Mouse (Mus musculus) forebrain, embryonic 14.5 days (tissue): ENCODE measurements at regions not wholly inside any gene's neighbourhood (a gene's known extent, or its start where the extent isn't known, plus 50 kb on each side); places are given as distances from the start of the nearest gene placed in this dataset.

ENCODE experiments used
- ATAC-seq: fragments of 200-750 bp; cut with Nextera tagmentation; 2 replicates; pipeline ENCODE4 v1.8.0; 2017; ENCODE audit warnings: mild to moderate bottlenecking, moderate library complexity
- DNase-seq: peaks from one replicate; pipeline ENCODE4 v3.0.0-alpha.2; 2015; ENCODE audit warnings: low spot score
- H3K27ac ChIP-seq: fragments of 300-500 bp; sonication (generic); 2 replicates; pipeline ENCODE4 v1.5.1; 2014; ENCODE audit warnings: low read depth, mild to moderate bottlenecking, control low read depth, low read length, moderate library complexity
- H3K27me3 ChIP-seq: fragments of 300-500 bp; sonication (generic); replicated peaks from 2 replicates; pipeline ENCODE4 v1.6.1; 2014; ENCODE audit warnings: low read length, control low read depth, mixed read lengths; ENCODE audit not compliant: control insufficient read depth, insufficient read depth
- H3K36me3 ChIP-seq: fragments of 300-500 bp; sonication (generic); 2 replicates; pipeline ENCODE4 v1.6.1; 2014; ENCODE audit warnings: low read length, control low read depth; ENCODE audit not compliant: control insufficient read depth, insufficient read depth
- H3K4me1 ChIP-seq: fragments of 300-500 bp; sonication (generic); 2 replicates; pipeline ENCODE4 v1.6.1; 2014; ENCODE audit warnings: antibody characterized with exemption, low read length, control low read depth; ENCODE audit not compliant: control insufficient read depth, insufficient read depth
- H3K4me2 ChIP-seq: fragments of 300-500 bp; sonication (generic); 2 replicates; pipeline ENCODE4 v1.6.1; 2014; ENCODE audit warnings: mild to moderate bottlenecking, control low read depth, low read length
- H3K4me3 ChIP-seq: fragments of 300-500 bp; sonication (generic); 2 replicates; pipeline ENCODE4 v1.5.1; 2014; ENCODE audit warnings: low read depth, low read length, control low read depth
- H3K9ac ChIP-seq: fragments of 300-500 bp; sonication (generic); 2 replicates; pipeline ENCODE4 v1.6.1; 2014; ENCODE audit warnings: mild to moderate bottlenecking, low read length, control low read depth, moderate library complexity
- H3K9me3 ChIP-seq: fragments of 300-500 bp; sonication (generic); replicated peaks from 2 replicates; pipeline ENCODE4 v1.6.1; 2016; ENCODE audit warnings: low read length, control low read depth, mixed read lengths; ENCODE audit not compliant: control insufficient read depth
- WGBS: fragments of 180-500 bp; shearing (Covaris S2); extraction: QIAGEN DNeasy Blood & Tissue Kit; methylation state at CpG from one replicate; pipeline ENCODE4 v1.1.7; 2014; 5-methylcytosine and 5-hydroxymethylcytosine counted together

- Histone ChIP-seq H3K4me1 (no peaks in the 10 kb centered on the region), H3K36me3 (no peaks in the 10 kb centered on the region), H3K27me3 (no peaks in the 10 kb centered on the region), H3K4me2 (no peak overlapping the region), H3K4me3 (no peak overlapping the region), H3K9ac (no peak overlapping the region), H3K27ac (no peak overlapping the region), H3K9me3 (no peaks in the 10 kb centered on the region)
- WGBS, result 56% methylated on average over 4 of the region's 4 CpGs
- DNase-seq, result no peak
- no peak for ATAC-seq
Observed at GRCm38 (mm10) chr1:169071366-169071765, 459.9 kb downstream of the Nuf2 start.

GRCm38 (mm10) chr1:169069647-169070046 lies 461.6 kb downstream of the Nuf2 start:
- Histone ChIP-seq H3K4me1 (no peaks in the 10 kb centered on the region), H3K9ac (no peak overlapping the region), H3K27ac (no peak overlapping the region), H3K27me3 (no peaks in the 10 kb centered on the region), H3K4me2 (no peak overlapping the region), H3K9me3 (no peaks in the 10 kb centered on the region), H3K36me3 (no peaks in the 10 kb centered on the region), H3K4me3 (no peak overlapping the region)
- DNase-seq (peak; percentile 46), ATAC-seq (no peak)
- 45% methylated on average over 3 of the region's 3 CpGs for WGBS

DNA sequence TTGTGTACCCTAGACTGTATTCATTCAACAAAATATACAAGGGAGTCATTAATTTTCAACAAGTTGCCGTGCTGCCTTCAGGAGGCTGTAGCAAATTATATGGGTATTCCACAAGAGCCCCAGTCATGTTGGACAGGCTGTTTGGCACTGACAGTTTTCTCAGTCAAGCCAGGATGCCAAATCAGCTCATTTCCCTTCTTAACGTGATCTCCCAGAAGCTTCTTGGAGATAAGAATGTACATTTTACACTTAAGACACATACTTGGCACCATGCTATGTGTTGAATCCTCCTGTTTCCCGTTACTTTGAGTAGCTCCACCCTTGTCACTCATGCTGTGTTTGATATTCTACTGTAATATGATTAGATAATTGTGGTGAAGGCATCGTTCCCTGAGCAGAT lies 464.5 kb downstream of the Nuf2 start:
- 54% methylated on average over 4 of the region's 4 CpGs for WGBS
- Histone ChIP-seq H3K9ac (no peak overlapping the region), H3K9me3 (no peaks in the 10 kb centered on the region), H3K27me3 (no peaks in the 10 kb centered on the region), H3K27ac (no peak overlapping the region), H3K4me1 (no peaks in the 10 kb centered on the region), H3K4me3 (no peak overlapping the region), H3K4me2 (no peak overlapping the region), H3K36me3 (no peaks in the 10 kb centered on the region)
- DNase-seq (peak; percentile 82), ATAC-seq (peak; percentile 87)

GRCm38 (mm10) chr1:169060627-169061026 lies 470.6 kb downstream of the Nuf2 start:
- no peak overlapping the region for H3K4me3 ChIP-seq
- DNase-seq, result peak; percentile 85
- H3K9ac ChIP-seq, result no peak overlapping the region
- ATAC-seq, result peak; percentile 94
- peak overlapping the region; percentile 75 for H3K27ac ChIP-seq
- no peaks in the 10 kb centered on the region for H3K27me3 ChIP-seq
- no peak overlapping the region for H3K4me2 ChIP-seq
- 56% methylated on average over 6 of the region's 6 CpGs for WGBS
- H3K9me3 ChIP-seq, result no peaks in the 10 kb centered on the region
- H3K36me3 ChIP-seq, result no peaks in the 10 kb centered on the region
- no peaks in the 10 kb centered on the region; the same call in 1 of the 2 replicates for H3K4me1 ChIP-seq

DNA sequence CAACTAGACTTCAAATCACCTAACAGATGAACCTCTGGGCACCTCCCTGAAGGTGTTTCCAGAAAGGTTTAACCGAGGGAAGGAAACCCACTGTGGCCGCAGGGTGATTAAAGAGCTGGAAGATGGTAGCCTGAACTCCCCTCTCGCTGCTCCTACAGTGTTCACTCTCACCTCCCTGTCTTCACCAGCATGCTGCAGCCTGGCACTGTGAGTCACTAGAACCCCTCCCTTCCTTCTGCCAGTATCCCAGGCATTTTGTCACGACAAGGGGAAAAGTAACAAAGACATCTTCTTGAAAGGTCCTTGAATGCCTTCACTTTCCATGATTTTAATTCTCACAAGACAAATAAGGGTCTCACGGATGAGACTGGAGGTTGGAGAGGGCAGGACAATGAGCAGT lies 471.1 kb downstream of the Nuf2 start:
- Histone ChIP-seq H3K4me2 (no peak overlapping the region), H3K9me3 (no peaks in the 10 kb centered on the region), H3K27me3 (no peaks in the 10 kb centered on the region), H3K9ac (no peak overlapping the region), H3K4me3 (no peak overlapping the region), H3K27ac (peak overlapping the region; percentile 75), H3K36me3 (no peaks in the 10 kb centered on the region), H3K4me1 (no peaks in the 10 kb centered on the region; the same call in 1 of the 2 replicates)
- peak; percentile 44; the same call in 1 of the 2 replicates for ATAC-seq
- 75% methylated on average over 5 of the region's 5 CpGs for WGBS
- peak; percentile 14 for DNase-seq

GRCm38 (mm10) chr1:169051863-169052257 lies 479.4 kb downstream of the Nuf2 start:
- DNase-seq, result no peak
- H3K4me3 ChIP-seq, result no peak overlapping the region
- H3K27me3 ChIP-seq, result no peaks in the 10 kb centered on the region
- H3K9ac ChIP-seq, result no peak overlapping the region
- peak; percentile 52; the same call in 1 of the 2 replicates for ATAC-seq
- H3K9me3 ChIP-seq, result no peaks in the 10 kb centered on the region
- WGBS, result 42% methylated on average over 8 of the region's 8 CpGs
- H3K27ac ChIP-seq, result no peak overlapping the region
- H3K4me1 ChIP-seq, result peaks cover 5% of the 10 kb centered on the region; the same call in 1 of the 2 replicates
- H3K4me2 ChIP-seq, result no peak overlapping the region
- no peaks in the 10 kb centered on the region for H3K36me3 ChIP-seq

DNA sequence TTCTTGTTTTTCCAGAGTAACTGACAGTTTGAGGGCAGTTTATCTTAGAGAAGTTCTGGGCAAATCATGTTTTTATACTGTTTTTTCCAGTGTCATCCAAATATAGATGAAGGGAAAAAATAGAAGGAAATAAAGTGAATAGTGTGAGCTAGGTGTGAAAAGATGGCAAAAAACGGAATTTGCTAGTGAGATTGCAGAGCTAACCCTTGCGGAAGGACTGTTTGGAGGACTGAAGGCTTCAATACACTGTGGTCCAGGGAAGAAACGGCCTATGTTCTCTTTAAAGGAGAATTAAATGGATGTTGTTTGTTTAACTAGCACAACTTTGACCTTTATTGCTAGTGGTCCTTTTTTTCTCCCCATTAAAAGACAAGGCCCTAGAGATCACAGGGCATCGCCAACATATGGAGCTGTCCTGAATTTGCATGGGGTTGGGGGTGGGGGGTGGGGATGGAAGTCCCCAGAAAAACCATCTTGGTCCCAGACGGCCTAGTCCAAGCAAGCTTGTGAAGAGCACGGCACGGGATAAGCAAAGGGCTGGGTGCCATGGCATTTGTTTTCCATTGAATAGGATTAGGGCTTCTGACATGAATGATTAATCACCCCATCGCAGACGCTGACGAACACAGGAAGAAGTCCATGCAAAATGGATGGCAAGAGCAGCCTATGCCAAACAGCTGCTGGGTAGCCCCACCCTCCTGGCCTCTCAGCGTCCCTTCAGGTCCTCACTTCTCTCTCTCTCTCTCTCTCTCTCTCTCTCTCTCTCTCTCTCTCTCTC lies 480.0 kb downstream of the Nuf2 start:
- DNase-seq, result peak; percentile 75
- H3K4me1 ChIP-seq, result peaks cover 5% of the 10 kb centered on the region; the same call in 1 of the 2 replicates
- WGBS, result 22% methylated on average over 11 of the region's 11 CpGs
- no peaks in the 10 kb centered on the region for H3K36me3 ChIP-seq
- ATAC-seq, result peak; percentile 88
- H3K9me3 ChIP-seq, result no peaks in the 10 kb centered on the region
- no peak overlapping the region for H3K9ac ChIP-seq
- no peak overlapping the region for H3K4me3 ChIP-seq
- H3K4me2 ChIP-seq, result no peak overlapping the region
- H3K27ac ChIP-seq, result no peak overlapping the region
- no peaks in the 10 kb centered on the region for H3K27me3 ChIP-seq

DNA sequence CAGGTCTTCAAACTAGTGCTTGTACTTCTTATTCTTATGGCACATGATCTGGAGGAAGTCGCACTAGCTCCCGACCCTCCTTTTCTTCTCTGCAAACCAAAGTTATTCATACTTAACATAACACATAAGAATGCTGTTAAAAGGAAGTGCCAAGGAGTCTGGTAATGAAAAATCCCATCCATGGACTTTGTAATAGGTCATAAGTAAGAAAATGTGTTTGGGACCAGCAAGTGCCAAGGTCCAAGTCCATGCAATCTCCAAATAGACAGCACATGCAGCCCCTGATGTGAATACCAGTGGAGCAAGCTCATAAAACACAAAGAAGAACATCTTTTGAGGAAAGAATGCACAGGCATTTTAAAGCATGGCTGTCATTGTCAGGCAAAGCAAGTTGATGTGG lies 481.4 kb downstream of the Nuf2 start:
- DNase-seq (no peak), ATAC-seq (no peak)
- Histone ChIP-seq H3K9me3 (no peaks in the 10 kb centered on the region), H3K4me2 (no peak overlapping the region), H3K36me3 (no peaks in the 10 kb centered on the region), H3K27ac (no peak overlapping the region), H3K4me3 (no peak overlapping the region), H3K9ac (no peak overlapping the region), H3K4me1 (peaks cover 5% of the 10 kb centered on the region; the same call in 1 of the 2 replicates), H3K27me3 (no peaks in the 10 kb centered on the region)
- 93% methylated on average over 2 of the region's 2 CpGs for WGBS

- ATAC-seq, result no peak
- Histone ChIP-seq H3K4me1 (peaks cover 5% of the 10 kb centered on the region; the same call in 1 of the 2 replicates), H3K9ac (no peak overlapping the region), H3K4me2 (no peak overlapping the region), H3K36me3 (no peaks in the 10 kb centered on the region), H3K9me3 (no peaks in the 10 kb centered on the region), H3K27me3 (no peaks in the 10 kb centered on the region), H3K4me3 (no peak overlapping the region), H3K27ac (no peak overlapping the region)
- DNase-seq, result no peak
- 63% methylated on average over 4 of the region's 4 CpGs for WGBS
Observed at GRCm38 (mm10) chr1:169046791-169047525, 484.3 kb downstream of the Nuf2 start.
